Mouse (Mus musculus): ENCODE results near the gene Pgs1. TPM values are rescaled to one million over a fixed set of nuclear protein-coding genes. Genes with fewer than 3 reads are reported as not detected.

The Pgs1 gene
- total RNA-seq (2021): 10 to 100 TPM; 82.8 to 86.3 TPM

DNA sequence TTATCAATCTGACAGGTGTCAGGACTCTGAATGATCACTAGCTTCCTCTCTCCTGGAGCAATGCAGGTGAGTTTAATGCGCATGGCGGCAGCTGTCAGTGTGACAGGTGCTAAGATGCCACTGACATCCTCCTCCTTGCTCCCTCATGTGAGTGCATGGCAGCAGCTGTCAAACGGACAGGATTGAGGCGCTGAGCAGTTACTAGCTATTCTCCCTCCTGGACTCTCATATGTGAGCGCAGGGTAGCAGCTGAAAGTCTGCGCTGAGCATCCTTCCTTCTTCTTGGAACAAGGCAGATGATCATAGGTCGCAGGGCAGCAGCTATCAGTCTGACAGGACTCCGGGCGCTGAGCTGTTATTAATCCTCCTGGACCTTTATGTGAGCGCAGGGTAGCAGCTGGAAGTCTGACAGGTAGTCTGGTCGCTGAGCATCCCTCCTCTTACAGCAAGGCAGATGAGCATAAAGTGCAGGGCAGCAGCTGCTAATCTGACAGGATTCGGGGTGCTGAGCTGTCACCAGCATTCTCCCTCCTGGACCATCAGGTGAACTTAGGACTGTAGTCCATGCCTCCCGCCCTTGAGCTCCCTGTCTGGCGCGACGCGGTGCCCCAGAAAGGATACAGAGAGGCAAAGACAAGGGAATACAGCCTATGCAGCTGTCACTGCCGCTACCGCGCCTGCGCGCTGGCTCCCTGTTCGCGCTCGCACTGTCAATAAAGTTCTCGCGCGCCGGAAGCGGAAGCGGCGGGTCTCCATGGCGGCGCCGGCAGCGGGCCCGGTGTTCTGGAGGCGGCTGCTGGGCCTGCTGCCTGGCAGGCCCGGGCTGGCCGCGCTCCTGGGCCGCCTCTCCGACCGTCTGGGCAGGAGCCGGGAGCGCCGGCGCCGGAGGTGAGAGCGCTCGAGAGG is at the start of gene Pgs1:
Pgs1 (plus strand) TSS at position 167 of the 906 bp plus-strand sequence.
- intact Hi-C loops (cut with DNase I): loop anchor here (5.0 kb wide), 1 partner anchor 114 kb away; the partner anchor contains the start of gene Tha1
- DNase-seq (ENCODE audit: low spot score in 2 of 2): peak; percentile 93 to 96

DNA sequence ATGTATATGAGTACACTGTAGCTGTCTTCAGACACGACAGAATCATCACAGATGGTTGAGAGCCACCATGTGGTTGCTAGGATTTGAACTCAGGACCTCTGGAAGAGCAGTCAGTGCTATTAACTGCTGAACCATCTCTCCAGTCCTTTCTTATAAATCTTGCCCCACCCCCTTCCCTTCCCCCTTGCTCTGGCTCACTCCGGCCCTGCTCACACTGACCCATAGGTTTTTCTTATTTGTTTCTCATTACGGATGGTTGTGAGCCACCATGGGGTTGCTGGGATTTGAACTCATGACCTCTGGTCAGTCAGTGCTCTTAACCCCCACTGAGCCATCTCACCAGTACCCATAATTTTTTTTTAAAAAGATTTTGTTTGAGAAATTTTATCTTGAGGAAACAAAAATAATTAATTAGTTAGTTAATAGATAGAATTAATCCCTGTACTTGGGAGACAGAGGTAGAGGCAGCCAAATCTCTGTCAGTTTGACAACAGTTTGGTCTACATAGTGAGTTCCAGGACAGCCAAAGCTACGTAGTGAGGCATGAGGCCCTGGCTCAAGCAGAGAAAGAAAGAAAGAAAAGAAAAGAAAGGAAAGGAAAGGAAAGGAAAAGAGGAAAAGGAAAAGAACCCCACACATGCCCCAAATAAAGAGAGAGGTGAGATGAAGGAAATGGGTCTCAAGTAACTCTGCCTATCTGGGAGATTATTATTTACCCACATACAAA is 46.9 kb upstream of the Pgs1 start:
- intact Hi-C loops (cut with DNase I): no loop called here
- no peak for DNase-seq (ENCODE audit: low spot score in 2 of 2)

DNA sequence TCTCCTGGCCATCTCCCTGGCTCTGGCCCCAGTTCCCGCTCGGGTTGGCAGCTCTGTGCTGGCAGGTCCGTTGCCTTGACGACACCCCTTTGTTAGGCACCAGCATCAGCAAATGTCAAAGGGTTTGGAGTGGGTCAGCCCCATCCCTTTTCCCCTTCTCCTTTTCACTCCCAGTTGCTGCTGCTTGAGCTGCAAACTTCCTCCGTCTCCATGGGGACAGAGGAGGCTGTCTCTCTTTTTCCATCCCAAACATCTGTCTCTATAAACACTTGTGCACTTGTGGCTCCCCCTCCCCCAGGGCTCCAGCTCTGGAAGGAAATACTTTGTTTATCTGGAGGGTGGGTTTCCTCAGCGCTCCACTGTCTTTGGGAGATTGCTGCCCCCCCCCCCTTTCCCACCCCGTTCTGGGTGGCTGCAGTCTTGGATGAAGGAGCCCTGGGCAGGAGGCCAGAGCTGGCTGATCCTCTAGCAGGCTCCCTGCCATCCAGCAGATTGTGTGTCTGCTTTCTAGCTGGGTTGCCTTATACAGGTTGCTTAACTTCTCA is 46.3 kb upstream of the Pgs1 start:
- intact Hi-C loops (cut with DNase I): no loop called here
- DNase-seq (ENCODE audit: low spot score in 2 of 2): peak in 1 of 2 experiments; percentile 52

DNA sequence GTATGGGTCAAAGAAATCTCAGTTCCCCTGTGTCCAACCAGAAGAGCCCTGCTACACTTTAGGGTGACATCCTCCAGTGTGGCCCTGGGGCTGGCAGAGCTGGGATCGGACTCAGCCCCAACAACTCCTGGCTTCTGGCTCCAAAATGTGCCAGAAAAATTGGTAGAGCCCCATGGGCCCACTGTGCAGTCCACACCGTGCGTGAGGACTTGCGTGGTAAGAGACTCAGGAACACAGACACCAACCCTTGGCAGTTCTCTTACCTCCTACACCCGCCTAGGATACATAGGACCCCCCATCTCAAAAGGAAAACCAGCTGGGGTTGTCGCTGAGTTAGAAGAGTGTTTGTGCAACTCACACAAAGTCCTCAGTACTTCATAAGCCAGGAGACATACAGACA is 45.2 kb upstream of the Pgs1 start:
- intact Hi-C loops (cut with DNase I): no loop called here
- no peak for DNase-seq (ENCODE audit: low spot score in 2 of 2)

DNA sequence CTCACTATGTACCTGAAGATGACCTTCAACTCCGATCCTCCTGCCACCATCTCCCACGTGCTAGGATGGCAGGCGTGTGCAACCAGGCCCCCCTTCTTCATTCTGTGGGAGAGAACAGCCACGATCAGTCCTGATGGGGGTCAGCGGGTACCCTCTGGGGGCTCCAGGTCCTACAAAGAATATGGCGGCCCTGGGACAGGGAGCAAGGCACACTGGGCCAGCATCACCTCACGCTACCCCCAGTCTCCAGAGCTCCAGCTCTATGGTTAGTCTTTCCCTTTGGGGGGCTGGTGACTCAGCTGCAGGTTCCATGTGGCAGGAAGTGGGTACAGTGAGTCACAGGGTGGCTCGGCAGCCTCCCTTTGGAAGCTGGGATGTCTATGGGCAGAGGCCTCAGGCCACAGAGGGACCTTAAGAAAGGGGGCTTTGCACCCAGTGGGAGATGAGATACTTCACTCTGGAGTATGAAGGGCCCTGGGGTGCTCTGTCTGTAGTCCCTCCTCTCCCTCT is 44.7 kb upstream of the Pgs1 start:
- intact Hi-C loops (cut with DNase I): no loop called here
- DNase-seq (ENCODE audit: low spot score in 2 of 2): no peak

DNA sequence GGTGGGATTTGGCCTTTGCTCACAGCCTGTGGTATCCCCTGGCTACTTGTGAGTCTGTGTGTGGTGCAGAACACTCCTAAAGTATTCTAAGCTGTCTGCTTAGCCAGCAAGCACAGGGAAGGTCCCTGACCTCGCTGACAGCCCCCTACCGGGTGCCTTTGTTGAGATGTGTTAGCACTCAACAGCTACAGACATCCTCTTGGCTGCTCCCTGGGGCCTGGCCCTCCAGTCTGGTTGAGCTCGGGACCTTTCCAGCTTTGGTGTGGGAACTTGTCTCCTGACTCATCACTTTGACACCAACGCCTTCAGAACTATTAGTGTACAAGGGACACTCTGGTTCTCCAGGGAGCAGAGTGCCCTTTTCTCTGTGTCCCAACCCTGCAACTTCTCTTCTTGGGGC is 44.2 kb upstream of the Pgs1 start:
- intact Hi-C loops (cut with DNase I): no loop called here
- no peak for DNase-seq (ENCODE audit: low spot score in 2 of 2)

DNA sequence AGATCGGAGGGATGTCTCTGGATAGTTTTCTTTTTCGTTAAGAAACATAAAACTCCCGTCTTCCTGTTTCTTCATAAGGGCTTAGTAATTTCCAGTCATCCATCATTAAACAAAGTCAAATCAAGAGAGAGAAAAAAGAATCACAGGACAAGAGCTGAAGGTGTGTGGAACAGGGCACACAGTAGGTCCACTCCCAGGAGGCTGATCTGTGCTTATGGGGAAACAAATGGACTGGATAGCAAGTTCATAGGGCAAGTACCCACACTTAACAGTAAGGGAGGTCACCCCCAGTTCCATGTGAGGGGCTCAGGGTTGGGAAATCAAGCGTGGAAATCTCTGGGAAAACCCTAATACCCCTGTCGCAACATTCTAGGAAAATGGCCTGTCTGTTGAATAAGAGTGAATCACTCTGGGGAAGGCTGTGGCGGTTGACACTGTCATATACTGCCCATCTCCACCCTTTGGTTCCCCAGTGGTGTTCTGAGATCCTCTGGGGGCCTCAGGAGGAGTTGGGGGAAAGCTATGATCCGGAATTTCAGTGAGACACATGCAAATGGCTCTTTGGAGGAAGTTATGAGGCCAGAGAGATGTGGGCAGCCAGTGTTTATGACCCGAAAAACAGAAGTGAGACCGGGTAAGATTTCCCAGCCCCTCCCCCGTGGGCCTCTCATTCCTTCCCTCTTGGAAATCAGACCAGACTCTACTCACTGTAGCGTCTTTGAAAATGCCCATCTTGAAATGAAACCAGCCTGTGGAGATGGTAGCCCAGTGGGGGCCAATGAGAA is 39.7 kb upstream of the Pgs1 start:
- intact Hi-C loops (cut with DNase I): no loop called here
- no peak for DNase-seq (ENCODE audit: low spot score in 2 of 2)

DNA sequence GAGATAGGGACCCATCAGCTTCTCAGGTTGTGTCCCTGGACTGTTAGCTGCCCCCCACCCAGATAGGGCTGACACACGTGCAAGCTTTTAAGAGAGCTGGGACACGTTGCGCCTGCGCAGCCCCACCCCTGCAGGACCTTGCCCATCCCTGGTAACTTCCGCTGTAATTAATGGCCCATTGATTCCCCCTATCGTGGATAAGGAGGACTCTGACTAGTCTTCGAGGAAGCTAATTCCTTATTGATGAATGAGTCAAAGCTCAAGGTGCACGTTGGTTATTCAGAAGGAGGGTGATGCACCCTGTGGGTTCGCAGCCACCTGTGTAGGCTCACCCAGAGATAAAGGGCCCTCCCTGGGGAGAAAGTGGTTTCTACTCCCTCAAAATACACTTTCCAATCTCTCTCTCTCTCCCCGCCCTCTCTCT is 39.1 kb upstream of the Pgs1 start:
- no peak for DNase-seq (ENCODE audit: low spot score in 2 of 2)
- intact Hi-C loops (cut with DNase I): no loop called here

DNA sequence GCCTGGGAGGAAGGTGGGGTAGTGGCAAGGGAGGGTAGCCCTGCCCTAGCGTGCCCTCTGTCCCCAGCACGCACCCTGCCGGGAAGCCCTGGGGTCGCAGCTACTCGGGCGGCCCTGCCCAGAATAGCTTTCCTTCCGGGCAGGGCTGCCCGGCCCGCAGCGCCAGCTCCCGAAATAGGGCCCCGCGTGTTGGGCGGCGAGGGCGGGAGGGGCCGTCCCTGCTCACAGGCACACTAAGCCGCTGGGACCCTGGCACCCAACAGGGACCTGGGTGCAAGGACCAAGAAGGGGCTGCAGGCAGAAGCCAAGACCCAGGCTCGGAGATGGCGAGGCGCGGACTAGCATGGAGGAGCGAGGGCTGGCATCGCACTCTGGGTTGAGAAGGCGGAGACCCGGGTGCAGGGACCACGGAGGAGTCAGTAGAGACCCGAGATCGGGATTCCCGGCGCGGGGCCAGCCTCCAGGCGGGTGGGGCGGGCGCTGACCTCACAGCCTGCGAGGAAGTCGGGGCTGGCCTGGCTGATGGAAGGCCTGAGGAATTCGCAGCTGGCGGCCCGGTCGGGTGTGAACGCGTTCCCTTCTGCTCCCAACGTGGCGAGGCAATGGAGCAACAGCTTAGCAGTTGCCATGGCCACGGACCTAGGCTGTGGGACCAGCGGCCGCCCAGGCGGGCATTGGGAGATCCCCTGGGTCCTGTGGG is 36.5 kb upstream of the Pgs1 start:
- intact Hi-C loops (cut with DNase I): no loop called here
- DNase-seq (ENCODE audit: low spot score in 2 of 2): peak in 1 of 2 experiments; percentile 43

DNA sequence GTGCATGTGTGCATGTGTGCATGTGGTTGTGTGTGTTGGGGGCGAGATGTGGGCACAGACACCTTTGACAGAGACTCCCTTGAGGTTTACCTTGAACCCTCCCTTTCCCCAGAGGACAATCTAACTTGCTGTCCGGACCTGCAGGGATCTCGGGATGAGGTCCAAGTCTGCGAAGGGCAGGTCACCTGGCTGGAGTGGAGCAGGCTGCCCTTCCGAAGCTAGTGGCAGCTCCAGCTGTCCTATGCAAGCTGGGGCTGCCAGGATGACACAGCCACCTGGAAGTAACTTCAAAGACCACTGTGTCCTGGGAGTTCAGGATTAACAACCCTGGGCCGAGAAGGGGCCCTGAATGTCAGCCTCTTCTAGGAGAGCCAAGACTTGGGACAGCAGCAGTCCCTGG is 34.7 kb upstream of the Pgs1 start:
- intact Hi-C loops (cut with DNase I): no loop called here
- no peak for DNase-seq (ENCODE audit: low spot score in 2 of 2)

DNA sequence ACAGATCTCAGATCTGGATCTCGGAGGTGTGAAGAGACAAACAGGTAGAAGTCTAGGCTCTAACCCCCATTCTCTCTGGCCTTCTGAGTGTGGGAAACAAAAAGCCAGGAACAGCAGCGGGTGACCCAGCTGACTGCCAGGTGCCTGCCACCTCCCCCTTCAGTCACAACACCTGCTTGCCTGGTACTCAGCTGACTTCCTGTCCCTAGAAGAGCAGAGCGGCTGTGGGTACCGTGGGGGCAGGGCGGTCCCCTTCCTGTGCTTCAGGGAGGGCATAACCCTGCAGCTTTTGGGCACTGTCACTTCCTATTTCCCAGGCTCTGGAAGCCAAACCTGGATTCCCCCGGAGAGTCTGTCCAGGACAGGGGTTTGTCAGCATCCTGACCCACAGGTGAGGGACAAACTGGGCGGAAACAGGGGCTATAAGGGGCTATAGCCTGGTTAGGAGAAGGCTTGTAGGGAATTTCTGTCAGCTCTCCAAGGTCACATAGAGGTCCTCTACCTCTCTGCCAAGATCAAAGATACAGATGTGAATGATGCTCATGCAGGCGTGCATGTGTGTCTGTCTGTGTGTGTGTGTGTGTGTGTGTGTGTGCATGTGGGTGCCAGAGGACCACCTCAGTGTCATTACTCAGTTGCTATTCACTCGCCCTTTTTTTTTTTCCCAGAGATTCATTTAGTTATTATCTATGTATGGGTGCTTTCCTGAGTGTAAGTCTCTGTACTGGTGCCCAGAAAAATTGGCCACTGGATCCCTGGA is 33.7 kb upstream of the Pgs1 start:
- intact Hi-C loops (cut with DNase I): no loop called here
- no peak for DNase-seq (ENCODE audit: low spot score in 2 of 2)

DNA sequence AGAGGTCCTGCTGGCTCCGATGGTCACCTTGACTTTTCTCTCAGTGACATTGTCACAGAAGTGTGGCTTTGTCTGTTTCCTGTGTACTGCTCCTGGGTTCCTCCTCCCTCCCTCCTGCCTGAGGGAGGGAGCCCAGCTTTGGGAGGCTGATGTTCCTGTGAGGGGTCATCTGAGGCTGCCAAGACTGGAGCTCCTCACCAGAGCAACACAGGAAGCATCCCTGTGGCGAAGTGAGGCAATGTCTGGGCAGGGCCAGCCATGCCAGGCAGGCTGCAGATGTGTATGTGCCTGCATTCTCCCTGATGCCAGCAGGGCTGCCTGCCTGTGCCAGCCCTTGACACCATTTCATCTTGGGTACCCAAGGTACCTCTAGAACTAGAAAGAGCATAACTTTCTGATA is 32.0 kb upstream of the Pgs1 start:
- DNase-seq (ENCODE audit: low spot score in 2 of 2): no peak
- intact Hi-C loops (cut with DNase I): no loop called here

DNA sequence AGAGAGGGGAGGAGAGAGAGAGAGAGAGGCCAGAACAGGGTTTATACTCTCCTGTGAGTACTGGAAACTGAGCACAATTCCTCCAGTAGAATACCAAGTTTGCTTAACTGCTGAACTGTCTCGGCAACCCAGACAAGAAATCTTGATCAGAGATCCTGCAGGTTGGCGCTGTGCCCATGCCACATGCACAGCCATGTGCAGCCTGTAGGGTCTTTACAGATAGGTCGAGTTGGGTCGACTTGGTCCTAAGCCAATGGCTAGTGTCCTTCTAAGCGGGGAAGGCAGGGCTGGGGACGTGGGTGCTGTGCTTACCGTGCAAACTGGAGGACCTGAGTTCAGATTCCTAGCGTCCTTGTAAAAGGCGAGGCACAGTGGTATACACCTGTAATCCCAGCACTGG is 31.3 kb upstream of the Pgs1 start:
- intact Hi-C loops (cut with DNase I): no loop called here
- DNase-seq (ENCODE audit: low spot score in 2 of 2): no peak

DNA sequence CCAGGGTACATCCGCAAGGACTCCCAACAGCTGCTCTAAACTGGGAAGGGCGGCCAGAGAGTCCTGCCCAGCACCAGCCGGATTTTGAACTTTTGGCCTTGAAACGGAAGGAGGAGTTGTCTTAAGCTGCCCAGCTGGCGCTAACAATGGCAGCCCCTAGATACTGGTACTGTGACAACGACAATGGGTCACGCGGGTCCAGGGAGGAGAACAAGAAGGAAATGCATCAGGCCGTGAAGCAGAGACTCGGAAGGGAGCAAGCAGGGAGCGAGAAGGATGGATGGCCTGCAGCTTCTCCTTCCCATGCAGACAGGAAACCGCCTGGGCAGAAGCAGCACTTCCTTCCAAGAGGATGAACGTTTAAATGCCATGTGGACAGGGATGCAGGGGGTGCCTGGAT is 30.5 kb upstream of the Pgs1 start:
- intact Hi-C loops (cut with DNase I): no loop called here
- DNase-seq (ENCODE audit: low spot score in 2 of 2): no peak

DNA sequence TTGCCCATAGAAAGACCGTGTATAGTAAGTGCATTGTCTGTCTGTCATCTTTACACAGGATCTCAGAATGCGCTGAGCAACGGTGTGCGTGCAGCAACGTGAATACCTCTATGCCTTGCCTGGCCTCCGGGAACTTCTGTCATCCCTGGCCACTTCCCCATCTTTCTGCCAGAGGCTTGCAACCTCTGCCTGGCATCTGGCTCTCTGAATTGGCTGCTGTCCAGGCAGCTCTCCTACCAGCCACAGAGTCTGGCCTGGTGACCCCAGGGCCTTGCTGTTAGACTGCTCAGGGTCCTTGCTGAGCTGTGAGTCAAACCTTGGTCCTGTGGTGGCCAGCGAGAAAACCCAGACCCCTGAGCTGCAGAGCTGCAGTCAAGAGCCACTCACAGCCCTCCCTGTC is 27.9 kb upstream of the Pgs1 start:
- no peak for DNase-seq (ENCODE audit: low spot score in 2 of 2)
- intact Hi-C loops (cut with DNase I): no loop called here

DNA sequence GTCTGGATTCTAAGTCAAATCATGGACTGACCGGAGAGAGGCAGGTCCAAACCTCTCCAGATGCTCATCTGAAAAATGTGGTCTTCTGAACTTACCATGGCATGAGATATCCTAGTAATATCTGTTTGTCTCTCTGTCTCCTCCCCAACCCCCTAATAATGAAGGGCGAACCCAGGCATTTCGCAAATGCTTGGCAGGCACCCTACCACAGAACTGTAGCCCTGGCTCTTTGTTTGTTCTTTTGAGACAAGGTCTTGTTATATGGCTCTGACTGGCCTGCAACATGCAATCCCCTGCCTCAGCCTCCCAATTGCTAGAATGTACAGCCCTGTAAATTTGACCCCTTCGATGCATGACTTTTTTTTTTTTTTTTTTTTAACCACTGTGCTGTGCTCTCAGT is 26.9 kb upstream of the Pgs1 start:
- intact Hi-C loops (cut with DNase I): no loop called here
- no peak for DNase-seq (ENCODE audit: low spot score in 2 of 2)

DNA sequence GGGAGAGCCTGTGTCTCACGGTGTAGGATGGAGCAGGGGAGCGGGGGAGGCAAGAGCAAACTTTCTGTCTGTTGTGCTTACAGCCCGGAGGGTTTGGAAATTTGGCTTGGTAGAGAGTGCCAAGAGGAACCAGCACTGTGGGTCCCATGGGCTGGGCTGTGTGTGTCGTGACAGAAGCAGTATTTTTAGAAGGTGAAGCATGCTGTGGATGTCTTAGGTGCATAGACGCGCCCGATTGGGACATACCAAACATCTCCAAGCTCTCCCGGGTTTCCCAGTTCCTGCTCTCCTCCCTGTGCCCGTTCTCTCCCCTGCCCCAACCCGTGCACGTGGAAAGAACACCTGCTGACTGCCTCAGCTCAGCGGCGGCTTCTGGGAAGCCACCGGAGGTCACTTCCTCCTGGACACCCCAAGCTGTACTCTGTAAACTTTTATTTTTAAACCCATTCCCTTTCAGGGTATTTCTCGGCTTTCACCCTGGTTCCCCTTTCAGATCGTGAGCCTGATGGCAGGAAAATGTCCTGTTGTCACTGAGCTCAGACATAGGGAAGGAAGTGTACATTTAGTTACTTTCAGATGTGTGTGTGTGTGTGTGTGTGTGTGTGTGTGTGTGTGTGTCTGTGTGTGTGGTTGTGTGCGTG is 26.2 kb upstream of the Pgs1 start:
- intact Hi-C loops (cut with DNase I): no loop called here
- peak in 1 of 2 experiments; percentile 13 for DNase-seq (ENCODE audit: low spot score in 2 of 2)

DNA sequence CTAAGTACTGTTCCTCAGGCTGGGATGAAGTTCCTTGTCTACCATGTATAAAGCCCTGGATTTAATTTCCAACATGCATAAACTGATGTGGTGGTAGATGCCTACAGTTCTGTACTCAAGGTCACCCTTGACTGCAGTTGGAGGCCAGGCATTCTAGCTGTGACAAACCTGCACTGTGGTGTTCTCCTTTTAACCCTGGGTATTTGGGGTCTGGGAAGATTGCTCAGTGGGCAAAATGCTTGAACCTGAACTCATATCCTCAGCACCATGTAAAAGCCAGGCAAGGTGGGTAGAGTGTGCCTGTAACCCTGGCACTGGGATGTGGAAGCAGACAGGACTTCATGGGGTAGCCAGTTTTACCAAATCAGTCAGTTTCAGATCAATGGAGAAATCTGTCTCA is 25.5 kb upstream of the Pgs1 start:
- no peak for DNase-seq (ENCODE audit: low spot score in 2 of 2)
- intact Hi-C loops (cut with DNase I): no loop called here

Measured in left cerebral cortex, postnatal 36 days (tissue).